Mouse (Mus musculus) forebrain, embryonic 14.5 days (tissue): Measurements from ENCODE around the gene Piga. TPM values are rescaled to one million over a fixed set of nuclear protein-coding genes. Genes with fewer than 3 reads are reported as not detected.

Source experiments
- ATAC-seq: fragments of 200-750 bp; cut with Nextera tagmentation; 2 replicates; pipeline ENCODE4 v1.8.0; 2017; ENCODE audit warnings: mild to moderate bottlenecking, moderate library complexity
- DNase-seq: peaks from one replicate; pipeline ENCODE4 v3.0.0-alpha.2; 2015; ENCODE audit warnings: low spot score
- H3K27ac ChIP-seq: fragments of 300-500 bp; sonication (generic); 2 replicates; pipeline ENCODE4 v1.5.1; 2014; ENCODE audit warnings: low read depth, mild to moderate bottlenecking, control low read depth, low read length, moderate library complexity
- H3K27me3 ChIP-seq: fragments of 300-500 bp; sonication (generic); replicated peaks from 2 replicates; pipeline ENCODE4 v1.6.1; 2014; ENCODE audit warnings: low read length, control low read depth, mixed read lengths; ENCODE audit not compliant: control insufficient read depth, insufficient read depth
- H3K36me3 ChIP-seq: fragments of 300-500 bp; sonication (generic); 2 replicates; pipeline ENCODE4 v1.6.1; 2014; ENCODE audit warnings: low read length, control low read depth; ENCODE audit not compliant: control insufficient read depth, insufficient read depth
- H3K4me1 ChIP-seq: fragments of 300-500 bp; sonication (generic); 2 replicates; pipeline ENCODE4 v1.6.1; 2014; ENCODE audit warnings: antibody characterized with exemption, low read length, control low read depth; ENCODE audit not compliant: control insufficient read depth, insufficient read depth
- H3K4me2 ChIP-seq: fragments of 300-500 bp; sonication (generic); 2 replicates; pipeline ENCODE4 v1.6.1; 2014; ENCODE audit warnings: mild to moderate bottlenecking, control low read depth, low read length
- H3K4me3 ChIP-seq: fragments of 300-500 bp; sonication (generic); 2 replicates; pipeline ENCODE4 v1.5.1; 2014; ENCODE audit warnings: low read depth, low read length, control low read depth
- H3K9ac ChIP-seq: fragments of 300-500 bp; sonication (generic); 2 replicates; pipeline ENCODE4 v1.6.1; 2014; ENCODE audit warnings: mild to moderate bottlenecking, low read length, control low read depth, moderate library complexity
- H3K9me3 ChIP-seq: fragments of 300-500 bp; sonication (generic); replicated peaks from 2 replicates; pipeline ENCODE4 v1.6.1; 2016; ENCODE audit warnings: low read length, control low read depth, mixed read lengths; ENCODE audit not compliant: control insufficient read depth
- WGBS: fragments of 180-500 bp; shearing (Covaris S2); extraction: QIAGEN DNeasy Blood & Tissue Kit; methylation state at CpG from one replicate; pipeline ENCODE4 v1.1.7; 2014; 5-methylcytosine and 5-hydroxymethylcytosine counted together
- polyA plus RNA-seq: library from polyadenylated mRNA; unstranded; fragments of >200 nt; fragmentation: Nextera tagmentation; extraction: Ambion mirVana; gene quantifications from 2 replicates; pipeline ENCODE4 v1.2.1, GENCODE M21; 2014

The Piga gene
- polyA plus RNA-seq, 1 experiment from 2014 or later: 7.7 TPM

- ATAC-seq (no peak), DNase-seq (no peak)
- H3K4me1 ChIP-seq: no peaks in the 10 kb centered on the region
- no peak overlapping the region for H3K27ac ChIP-seq
- H3K4me3 ChIP-seq: no peak overlapping the region
- H3K36me3 ChIP-seq: peaks cover 14% of the 10 kb centered on the region
- WGBS: 92% methylated on average over 4 of the region's 4 CpGs
- no peaks in the 10 kb centered on the region for H3K27me3 ChIP-seq
- no peak overlapping the region for H3K4me2 ChIP-seq
- H3K9ac ChIP-seq: no peak overlapping the region
- H3K9me3 ChIP-seq: no peaks in the 10 kb centered on the region
Observed at GRCm38 (mm10) chrX:164427295-164427694, 7.7 kb downstream of the Piga start.

DNA sequence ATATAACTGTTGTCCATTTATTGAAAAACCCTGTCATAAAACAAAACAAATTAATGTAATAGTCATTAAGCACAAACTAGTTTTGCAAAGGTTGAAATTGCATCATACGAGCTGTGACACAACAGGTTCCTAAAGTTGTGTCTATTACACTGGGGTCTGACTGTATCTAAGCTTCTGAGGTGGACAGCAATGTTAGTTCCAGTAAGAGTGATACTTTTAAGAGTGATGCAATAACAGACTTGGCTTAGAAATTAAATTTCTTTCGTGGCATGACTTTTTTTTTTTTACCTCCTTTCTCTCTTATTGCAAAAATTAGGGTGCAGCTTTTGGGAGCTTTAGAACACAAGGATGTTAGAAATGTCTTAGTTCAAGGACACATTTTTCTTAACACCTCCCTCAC, 8.6 kb downstream of the Piga start:
- H3K4me3 ChIP-seq: no peak overlapping the region
- no peaks in the 10 kb centered on the region for H3K4me1 ChIP-seq
- no peaks in the 10 kb centered on the region for H3K27me3 ChIP-seq
- DNase-seq: no peak
- no peak overlapping the region for H3K9ac ChIP-seq
- no peaks in the 10 kb centered on the region for H3K9me3 ChIP-seq
- H3K4me2 ChIP-seq: no peak overlapping the region
- 83% methylated on average over 2 of the region's 2 CpGs for WGBS
- no peak for ATAC-seq
- no peak overlapping the region for H3K27ac ChIP-seq
- peaks cover 14% of the 10 kb centered on the region for H3K36me3 ChIP-seq

- Histone ChIP-seq H3K27me3 (no peaks in the 10 kb centered on the region), H3K4me3 (no peak overlapping the region), H3K9ac (no peak overlapping the region), H3K36me3 (peaks cover 14% of the 10 kb centered on the region), H3K4me1 (no peaks in the 10 kb centered on the region), H3K27ac (no peak overlapping the region), H3K4me2 (no peak overlapping the region), H3K9me3 (no peaks in the 10 kb centered on the region)
- ATAC-seq (no peak), DNase-seq (no peak)
- WGBS: 93% methylated on average over 6 of the region's 6 CpGs
Observed at GRCm38 (mm10) chrX:164430621-164431020, 11.0 kb downstream of the Piga start.

GRCm38 (mm10) chrX:164431133-164431532, 11.5 kb downstream of the Piga start:
- Histone ChIP-seq H3K4me1 (no peaks in the 10 kb centered on the region), H3K9ac (no peak overlapping the region), H3K9me3 (no peaks in the 10 kb centered on the region), H3K4me3 (no peak overlapping the region), H3K4me2 (no peak overlapping the region), H3K27ac (no peak overlapping the region), H3K36me3 (peaks cover 14% of the 10 kb centered on the region), H3K27me3 (no peaks in the 10 kb centered on the region)
- DNase-seq: no peak
- 89% methylated on average over 2 of the region's 2 CpGs for WGBS
- no peak for ATAC-seq

- 86% methylated on average over 6 of the region's 6 CpGs for WGBS
- no peaks in the 10 kb centered on the region for H3K4me1 ChIP-seq
- H3K4me3 ChIP-seq: no peak overlapping the region
- DNase-seq: no peak
- peaks cover 14% of the 10 kb centered on the region for H3K36me3 ChIP-seq
- H3K27me3 ChIP-seq: no peaks in the 10 kb centered on the region
- no peak overlapping the region for H3K27ac ChIP-seq
- H3K9me3 ChIP-seq: no peaks in the 10 kb centered on the region
- no peak overlapping the region for H3K9ac ChIP-seq
- no peak overlapping the region for H3K4me2 ChIP-seq
- no peak for ATAC-seq
Observed at GRCm38 (mm10) chrX:164431541-164431940, 12.0 kb downstream of the Piga start.

- Histone ChIP-seq H3K27me3 (no peaks in the 10 kb centered on the region), H3K9me3 (no peaks in the 10 kb centered on the region), H3K27ac (no peak overlapping the region), H3K36me3 (peaks cover 14% of the 10 kb centered on the region), H3K4me2 (no peak overlapping the region), H3K4me1 (no peaks in the 10 kb centered on the region), H3K4me3 (no peak overlapping the region), H3K9ac (no peak overlapping the region)
- no peak for DNase-seq
- 98% methylated on average over 9 of the region's 9 CpGs for whole genome bisulfite sequencing
- ATAC-seq: no peak
Observed at GRCm38 (mm10) chrX:164432682-164433081, 13.1 kb downstream of the Piga start.

- Histone ChIP-seq H3K36me3 (peaks cover 6% of the 10 kb centered on the region; the same call in 1 of the 2 replicates), H3K9me3 (no peaks in the 10 kb centered on the region), H3K4me1 (no peaks in the 10 kb centered on the region), H3K4me2 (no peak within 1 kb of the TSS), H3K27ac (no peak within 1 kb of the TSS), H3K27me3 (no peaks in the 10 kb centered on the region), H3K4me3 (no peak within 1 kb of the TSS), H3K9ac (no peak within 1 kb of the TSS)
- no peak for ATAC-seq
- 77% methylated on average over 8 of the region's 8 CpGs for WGBS
- DNase-seq: no peak
Observed at GRCm38 (mm10) chrX:164436709-164437108, 17.1 kb downstream of the Piga start, which contains the start of gene Asb11. Asb11 (plus strand) TSS chrX:164436994.

DNA sequence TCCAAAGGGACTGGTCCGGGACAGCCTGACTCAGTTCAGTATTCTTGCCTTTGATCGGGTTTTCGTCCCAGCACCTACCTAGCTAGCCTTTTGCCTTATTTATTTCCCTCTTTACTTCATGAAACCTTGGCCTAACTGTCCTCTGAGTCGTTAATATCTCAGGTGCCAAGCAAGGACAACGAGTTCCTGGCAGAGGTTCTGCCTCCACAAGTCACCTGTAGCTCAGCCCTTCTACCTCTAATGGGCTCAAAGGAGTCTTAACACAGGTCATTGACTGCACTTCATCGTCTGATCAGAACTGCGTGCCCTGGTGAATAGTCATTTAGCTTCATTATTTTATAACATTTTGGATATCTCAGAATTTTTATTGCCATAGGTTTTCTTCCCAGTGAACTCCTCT, 19.9 kb downstream of the Piga start:
- no peak overlapping the region for H3K9ac ChIP-seq
- H3K4me2 ChIP-seq: no peak overlapping the region
- H3K4me1 ChIP-seq: no peaks in the 10 kb centered on the region
- ATAC-seq: no peak
- WGBS: 85% methylated on average over 7 of the region's 7 CpGs
- H3K36me3 ChIP-seq: no peaks in the 10 kb centered on the region
- no peaks in the 10 kb centered on the region for H3K27me3 ChIP-seq
- no peak overlapping the region for H3K27ac ChIP-seq
- DNase-seq: no peak
- H3K4me3 ChIP-seq: no peak overlapping the region
- H3K9me3 ChIP-seq: no peaks in the 10 kb centered on the region

- Histone ChIP-seq H3K9ac (no peak overlapping the region), H3K4me1 (no peaks in the 10 kb centered on the region), H3K9me3 (no peaks in the 10 kb centered on the region), H3K27me3 (no peaks in the 10 kb centered on the region), H3K27ac (no peak overlapping the region), H3K4me3 (no peak overlapping the region), H3K36me3 (no peaks in the 10 kb centered on the region), H3K4me2 (no peak overlapping the region)
- 42% methylated on average over 2 of the region's 2 CpGs for WGBS
- DNase-seq (no peak), ATAC-seq (no peak)
Observed at GRCm38 (mm10) chrX:164440140-164440539, 20.6 kb downstream of the Piga start.
